Mouse (Mus musculus) intestine, embryonic 16.5 days (tissue): Measurements from ENCODE around the gene Slc6a21. TPM values are rescaled to one million over a fixed set of nuclear protein-coding genes. Genes with fewer than 3 reads are reported as not detected.

Experiments
- ATAC-seq: fragments of 200-750 bp; cut with Nextera tagmentation; 2 replicates; pipeline ENCODE4 v1.8.0; 2017; ENCODE audit warnings: moderate TSS enrichment, moderate library complexity
- H3K27ac ChIP-seq: fragments of 300-500 bp; sonication (generic); 2 replicates; pipeline ENCODE4 v1.5.1; 2014; ENCODE audit warnings: mild to moderate bottlenecking, low read length
- H3K27me3 ChIP-seq: fragments of 300-500 bp; sonication (generic); replicated peaks from 2 replicates; pipeline ENCODE4 v1.6.1; 2014; ENCODE audit warnings: low read length, control low read depth, mixed read lengths; ENCODE audit not compliant: control insufficient read depth, insufficient read depth
- H3K36me3 ChIP-seq: fragments of 300-500 bp; sonication (generic); 2 replicates; pipeline ENCODE4 v1.6.1; 2014; ENCODE audit warnings: low read length, control low read depth; ENCODE audit not compliant: control insufficient read depth, insufficient read depth
- H3K4me1 ChIP-seq: fragments of 300-500 bp; sonication (generic); 2 replicates; pipeline ENCODE4 v1.6.1; 2014; ENCODE audit warnings: low read length, control low read depth, mixed read lengths; ENCODE audit not compliant: control insufficient read depth, insufficient read depth
- H3K4me2 ChIP-seq: fragments of 300-500 bp; sonication (generic); 2 replicates; pipeline ENCODE4 v1.6.1; 2014; ENCODE audit warnings: low read depth, low read length, control low read depth
- H3K4me3 ChIP-seq: fragments of 300-500 bp; sonication (generic); 2 replicates; pipeline ENCODE4 v1.5.1; 2014; ENCODE audit warnings: mild to moderate bottlenecking, low read length
- H3K9ac ChIP-seq: fragments of 300-500 bp; sonication (generic); 2 replicates; pipeline ENCODE4 v1.6.1; 2014; ENCODE audit warnings: low read depth, low read length
- H3K9me3 ChIP-seq: fragments of 300-500 bp; sonication (generic); 2 replicates; pipeline ENCODE4 v1.6.1; 2016; ENCODE audit warnings: low read length, control low read depth; ENCODE audit not compliant: control insufficient read depth
- WGBS: fragments of 180-500 bp; shearing (Covaris S2); extraction: QIAGEN DNeasy Blood & Tissue Kit; methylation state at CpG from one replicate; pipeline ENCODE4 v1.1.7; 2014; 5-methylcytosine and 5-hydroxymethylcytosine counted together
- polyA plus RNA-seq: library from polyadenylated mRNA; unstranded; fragments of >200 nt; fragmentation: Nextera tagmentation; extraction: Ambion mirVana; gene quantifications from 2 replicates; pipeline ENCODE4 v1.2.1, GENCODE M21; 2015

Slc6a21 gene
- polyA plus RNA-seq, 1 experiment from 2014 or later: not detected

GRCm38 (mm10) chr7:45323069-45323468, 45.8 kb downstream of the Slc6a21 start:
- no peak overlapping the region for H3K9ac ChIP-seq
- ATAC-seq: peak; percentile 96
- H3K4me1 ChIP-seq: no peaks in the 10 kb centered on the region
- H3K4me2 ChIP-seq: no peak overlapping the region
- H3K9me3 ChIP-seq: no peaks in the 10 kb centered on the region
- WGBS: 52% methylated on average over 5 of the region's 5 CpGs
- H3K27me3 ChIP-seq: no peaks in the 10 kb centered on the region
- H3K36me3 ChIP-seq: peaks cover 25% of the 10 kb centered on the region
- no peak overlapping the region for H3K4me3 ChIP-seq
- peak overlapping the region; percentile 57 for H3K27ac ChIP-seq

GRCm38 (mm10) chr7:45325800-45326199, 48.5 kb downstream of the Slc6a21 start:
- H3K9me3 ChIP-seq: no peaks in the 10 kb centered on the region
- H3K4me2 ChIP-seq: no peak overlapping the region
- H3K4me1 ChIP-seq: no peaks in the 10 kb centered on the region
- no peak overlapping the region for H3K9ac ChIP-seq
- no peak for ATAC-seq
- no peak overlapping the region for H3K27ac ChIP-seq
- H3K4me3 ChIP-seq: no peak overlapping the region
- no peaks in the 10 kb centered on the region for H3K27me3 ChIP-seq
- H3K36me3 ChIP-seq: peaks cover 25% of the 10 kb centered on the region

GRCm38 (mm10) chr7:45328841-45329475, 51.6 kb downstream of the Slc6a21 start:
- peaks cover 22% of the 10 kb centered on the region for H3K36me3 ChIP-seq
- 78% methylated on average over 13 of the region's 13 CpGs for WGBS
- peaks cover 12% of the 10 kb centered on the region for H3K4me1 ChIP-seq
- H3K4me3 ChIP-seq: no peak overlapping the region
- H3K9ac ChIP-seq: no peak overlapping the region
- H3K9me3 ChIP-seq: no peaks in the 10 kb centered on the region
- no peak for ATAC-seq
- H3K4me2 ChIP-seq: no peak overlapping the region
- H3K27me3 ChIP-seq: no peaks in the 10 kb centered on the region
- no peak overlapping the region for H3K27ac ChIP-seq

GRCm38 (mm10) chr7:45331502-45331901, 54.2 kb downstream of the Slc6a21 start:
- Histone ChIP-seq H3K4me1 (peaks cover 25% of the 10 kb centered on the region), H3K4me3 (no peak overlapping the region), H3K27me3 (no peaks in the 10 kb centered on the region), H3K27ac (no peak overlapping the region), H3K9ac (no peak overlapping the region), H3K36me3 (peaks cover 7% of the 10 kb centered on the region), H3K9me3 (no peaks in the 10 kb centered on the region), H3K4me2 (no peak overlapping the region)
- ATAC-seq: no peak
- 88% methylated on average over 6 of the region's 6 CpGs for WGBS

GRCm38 (mm10) chr7:45332685-45333425, 55.5 kb downstream of the Slc6a21 start:
- ATAC-seq: peak; percentile 73
- peak overlapping the region; percentile 87 for H3K4me2 ChIP-seq
- H3K9ac ChIP-seq: peak overlapping the region; percentile 78
- no peaks in the 10 kb centered on the region for H3K27me3 ChIP-seq
- no peaks in the 10 kb centered on the region for H3K36me3 ChIP-seq
- 1% methylated on average over 22 of the region's 22 CpGs for WGBS
- H3K4me1 ChIP-seq: peaks cover 31% of the 10 kb centered on the region
- H3K4me3 ChIP-seq: peak overlapping the region; percentile 67
- H3K9me3 ChIP-seq: no peaks in the 10 kb centered on the region
- peak overlapping the region; percentile 88 for H3K27ac ChIP-seq

DNA sequence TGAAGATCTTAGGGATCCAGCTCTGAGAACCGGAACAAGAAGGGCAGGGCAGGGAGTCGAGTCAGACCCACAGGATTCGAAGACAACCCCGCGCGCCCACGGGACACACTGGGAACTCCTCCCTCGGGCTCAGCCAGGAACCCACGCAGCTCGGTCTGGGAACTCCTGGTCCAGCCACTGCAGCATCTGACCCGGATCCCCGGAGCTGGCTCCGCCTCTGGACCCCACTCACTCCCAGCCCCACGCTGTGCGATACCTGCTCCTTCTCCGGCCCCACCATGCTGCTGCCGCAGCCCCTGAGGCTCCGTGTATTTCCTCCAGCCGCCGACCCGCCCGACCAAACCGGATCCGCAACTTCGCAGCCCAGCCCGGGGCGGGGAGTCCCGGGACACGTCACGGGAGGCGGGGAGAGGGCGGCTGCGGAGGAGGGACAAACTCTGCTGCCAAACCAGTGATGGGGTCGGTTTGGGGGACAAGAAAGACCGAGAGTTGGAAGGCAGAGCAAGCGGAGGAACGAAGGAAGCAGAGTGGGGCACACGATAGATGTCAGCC, 56.2 kb downstream of the Slc6a21 start, which contains the start of gene Trpm4:
Gene Trpm4, minus strand, starts transcription at position 350 of the 552 bp plus-strand sequence.
- H3K9me3 ChIP-seq: no peaks in the 10 kb centered on the region
- under 1% methylated on average over 38 of the region's 38 CpGs for WGBS
- peak within 1 kb of the TSS; percentile 78 for H3K9ac ChIP-seq
- peaks cover 37% of the 10 kb centered on the region for H3K4me1 ChIP-seq
- peak; percentile 74 for ATAC-seq
- peak within 1 kb of the TSS; percentile 67 for H3K4me3 ChIP-seq
- no peaks in the 10 kb centered on the region for H3K36me3 ChIP-seq
- peak within 1 kb of the TSS; percentile 87 for H3K4me2 ChIP-seq
- H3K27me3 ChIP-seq: no peaks in the 10 kb centered on the region
- H3K27ac ChIP-seq: peak within 1 kb of the TSS; percentile 88

GRCm38 (mm10) chr7:45334605-45335004, 57.3 kb downstream of the Slc6a21 start:
- Histone ChIP-seq H3K4me2 (peak overlapping the region; percentile 19), H3K9ac (0 out of 2 replicates have a peak overlapping the region, but pooled peaks have one; percentile 24), H3K9me3 (no peaks in the 10 kb centered on the region), H3K36me3 (no peaks in the 10 kb centered on the region), H3K4me3 (no peak overlapping the region), H3K4me1 (peaks cover 45% of the 10 kb centered on the region), H3K27ac (peak overlapping the region; percentile 37; the same call in 1 of the 2 replicates), H3K27me3 (no peaks in the 10 kb centered on the region)
- 10% methylated on average over 3 of the region's 3 CpGs for WGBS
- no peak for ATAC-seq

- peak within 1 kb of the TSS; percentile 37; the same call in 1 of the 2 replicates for H3K27ac ChIP-seq
- 31% methylated on average over 5 of the region's 5 CpGs for WGBS
- ATAC-seq: no peak
Measured at GRCm38 (mm10) chr7:45335056-45335455, 57.7 kb downstream of the Slc6a21 start, which contains the start of gene Hrc. TSS of gene Hrc (plus strand) at chr7:45335290.

DNA sequence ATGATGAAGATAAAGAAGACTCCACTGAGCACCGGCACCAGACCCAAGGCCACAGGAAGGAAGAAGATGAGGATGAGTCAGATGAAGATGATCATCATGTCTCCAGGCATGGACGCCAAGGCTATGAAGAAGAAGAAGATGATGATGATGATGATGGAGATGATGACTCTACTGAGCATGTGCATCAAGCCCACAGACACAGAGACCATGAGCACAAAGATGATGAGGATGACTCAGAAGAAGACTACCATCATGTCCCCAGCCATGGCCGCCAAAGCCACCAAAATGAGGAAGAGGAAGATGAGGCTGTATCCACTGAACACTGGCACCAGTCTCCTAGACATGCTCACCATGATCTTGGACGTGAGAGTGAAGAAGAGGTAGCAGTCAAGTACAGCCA, 59.0 kb downstream of the Slc6a21 start:
- H3K36me3 ChIP-seq: no peaks in the 10 kb centered on the region
- ATAC-seq: no peak
- peaks cover 60% of the 10 kb centered on the region for H3K4me1 ChIP-seq
- no peaks in the 10 kb centered on the region for H3K27me3 ChIP-seq
- H3K27ac ChIP-seq: no peak overlapping the region
- H3K4me3 ChIP-seq: no peak overlapping the region
- 86% methylated on average over 4 of the region's 4 CpGs for WGBS
- H3K9ac ChIP-seq: no peak overlapping the region
- H3K9me3 ChIP-seq: no peaks in the 10 kb centered on the region
- no peak overlapping the region for H3K4me2 ChIP-seq

More at GRCm38 (mm10) chr7:45335056-45335455, 57.7 kb downstream of the Slc6a21 start, which contains the start of gene Hrc:
- Histone ChIP-seq H3K4me1 (peaks cover 48% of the 10 kb centered on the region), H3K36me3 (no peaks in the 10 kb centered on the region), H3K9me3 (no peaks in the 10 kb centered on the region), H3K9ac (peak within 1 kb of the TSS; percentile 30; the same call in 1 of the 2 replicates), H3K4me3 (no peak within 1 kb of the TSS), H3K4me2 (peak within 1 kb of the TSS; percentile 87), H3K27me3 (no peaks in the 10 kb centered on the region)
